Mouse (Mus musculus) brain, embryonic 14.5 days (tissue): Measurements from ENCODE around the gene Gm21860. TPM values are rescaled to one million over a fixed set of nuclear protein-coding genes. Genes with fewer than 3 reads are reported as not detected.
"Not testable (repeated sequence)": the region's sequence is repeated elsewhere in the genome, so short reads cannot be mapped to it uniquely, and the experiment has no call there.

Experiments
- DNase-seq: peaks from one replicate; pipeline ENCODE4 v3.0.0-alpha.2; 2011; ENCODE audit warnings: low read depth
- polyA plus RNA-seq: library from polyadenylated mRNA; depleted of rRNA; stranded (reverse); fragments of >200 nt; gene quantifications from 2 replicates; pipeline ENCODE4 v1.2.3, GENCODE M21; 2012; rRNA removed

Gm21860 gene
- polyA plus RNA-seq, 1 experiment, result not detected

DNA sequence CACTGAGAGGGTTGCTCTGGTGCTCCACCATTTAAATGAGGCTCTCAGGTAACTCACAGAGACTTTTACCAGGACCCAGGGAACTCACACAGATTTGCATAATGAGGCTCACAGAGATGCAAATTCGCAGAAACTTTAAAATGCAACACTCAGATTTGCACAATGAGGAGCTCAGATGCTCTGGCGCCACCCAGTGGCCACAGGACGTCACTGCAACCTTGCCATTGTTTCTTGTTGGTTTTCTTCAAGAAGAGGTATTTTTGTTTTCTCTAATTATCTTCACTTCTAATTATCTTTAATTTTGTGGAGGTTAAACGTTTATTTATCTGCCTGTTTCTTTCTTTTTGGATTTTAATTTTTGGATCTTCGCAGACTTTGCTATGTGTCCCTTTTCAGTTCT, 34.1 kb downstream of the Gm21860 start:
- not testable (repeated sequence) for DNase-seq

DNA sequence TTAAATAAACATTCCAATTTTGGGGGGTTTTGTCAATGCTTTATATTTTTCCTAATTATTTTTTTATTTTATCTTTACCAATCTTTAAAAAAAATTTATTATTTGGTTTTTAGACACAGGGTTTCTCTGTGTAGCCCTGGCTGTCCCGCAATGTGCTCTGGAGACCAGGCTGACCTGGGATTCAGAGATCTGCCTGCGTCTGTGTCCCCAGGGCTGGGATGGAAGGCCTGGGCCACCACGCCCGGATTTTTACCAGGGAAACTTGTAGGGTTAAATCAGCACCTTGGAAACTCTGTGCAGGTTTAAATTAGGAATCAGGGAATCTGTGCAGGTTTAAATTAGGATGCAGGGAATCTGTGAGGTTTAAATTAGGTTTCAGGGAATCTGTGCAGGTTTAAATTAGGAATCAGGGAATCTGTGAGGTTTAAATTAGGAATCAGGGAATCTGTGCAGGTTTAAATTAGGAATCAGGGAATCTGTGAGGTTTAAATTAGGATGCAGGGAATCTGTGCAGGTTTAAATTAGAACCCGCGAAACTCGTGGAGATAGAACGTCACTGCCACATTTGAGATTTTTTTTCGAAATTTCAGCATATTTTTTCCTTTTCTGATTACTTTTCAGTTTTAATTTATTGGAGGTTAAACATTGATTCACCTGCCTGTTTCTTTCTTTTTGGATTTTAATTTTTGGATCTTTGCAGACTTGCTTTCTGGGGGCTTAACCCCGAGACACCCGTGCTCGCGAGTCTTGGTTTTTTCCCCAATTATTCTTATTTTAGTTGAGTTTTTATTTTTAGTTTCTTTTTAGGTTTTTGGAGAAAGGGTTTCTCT, 35.0 kb downstream of the Gm21860 start:
- peak; percentile 35 for DNase-seq

DNA sequence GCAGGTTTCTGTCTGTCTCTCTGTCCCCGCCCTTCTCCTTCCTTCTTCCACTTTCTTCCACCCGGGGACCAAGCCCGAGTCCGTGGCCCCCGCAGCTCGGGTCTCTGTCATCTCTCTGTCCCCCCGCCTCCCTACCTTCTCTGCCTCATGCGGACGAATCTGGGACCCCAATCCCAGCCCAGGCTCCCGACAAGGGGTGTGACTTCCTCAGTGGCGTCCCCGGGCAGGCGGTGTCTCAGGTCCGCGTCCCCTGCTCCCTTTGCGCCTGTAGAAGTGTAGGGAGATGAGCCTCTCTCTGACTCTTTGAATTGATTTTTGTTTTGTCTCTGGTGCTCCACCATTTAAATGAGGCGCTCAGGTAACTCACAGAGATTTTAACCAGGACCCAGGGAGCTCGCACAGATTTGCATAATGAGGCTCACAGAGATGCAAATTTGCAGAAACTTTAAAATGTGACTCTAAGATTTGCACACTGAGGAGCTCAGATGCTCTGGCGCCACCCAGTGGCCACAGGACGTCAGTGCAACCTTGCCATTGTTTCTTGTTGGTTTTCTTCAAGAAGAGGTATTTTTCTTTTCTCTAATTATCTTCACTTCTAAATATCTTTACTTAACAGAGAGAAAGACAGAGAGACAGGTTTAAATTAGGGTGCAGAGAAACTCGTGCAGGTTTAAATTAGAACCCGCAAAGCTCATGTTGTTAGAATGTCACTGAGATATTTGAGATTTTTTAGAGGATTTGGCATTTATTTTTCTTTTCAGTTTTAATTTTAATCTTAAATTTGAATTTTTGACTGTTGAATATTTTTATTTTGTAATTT, 35.8 kb downstream of the Gm21860 start:
- DNase-seq, result peak; percentile 79

DNA sequence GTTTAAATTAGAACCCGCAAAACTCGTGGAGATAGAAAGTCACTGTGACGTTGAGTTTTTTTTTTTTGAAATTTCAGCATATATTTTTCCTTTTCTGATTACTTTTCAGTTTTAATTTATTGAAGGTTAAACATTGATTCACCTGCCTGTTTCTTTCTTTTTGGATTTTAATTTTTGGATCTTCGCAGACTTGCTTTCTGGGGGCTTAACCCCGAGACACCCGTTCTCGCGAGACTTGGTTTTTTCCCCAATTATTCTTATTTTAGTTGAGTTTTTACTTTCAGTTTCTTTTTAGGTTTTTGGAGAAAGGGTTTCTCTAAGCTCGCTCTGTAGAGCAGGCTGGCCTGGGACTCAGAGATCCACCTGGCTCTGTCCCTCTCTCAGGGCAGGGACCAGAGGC, 36.6 kb downstream of the Gm21860 start:
- DNase-seq, result not testable (repeated sequence)

DNA sequence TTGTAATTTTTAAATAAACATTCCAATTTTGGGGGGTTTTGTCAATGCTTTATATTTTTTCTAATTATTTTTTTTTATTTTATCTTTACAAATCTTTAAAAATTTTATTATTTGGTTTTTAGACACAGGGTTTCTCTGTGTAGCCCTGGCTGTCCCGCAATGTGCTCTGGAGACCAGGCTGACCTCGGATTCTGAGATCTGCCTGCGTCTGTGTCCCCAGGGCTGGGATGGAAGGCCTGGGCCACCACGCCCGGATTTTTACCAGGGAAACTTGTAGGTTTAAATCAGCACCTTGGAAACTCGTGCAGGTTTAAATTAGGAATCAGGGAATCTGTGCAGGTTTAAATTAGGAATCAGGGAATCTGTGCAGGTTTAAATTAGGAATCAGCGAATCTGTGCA, 37.1 kb downstream of the Gm21860 start:
- not testable (repeated sequence) for DNase-seq

Other genes starting within 250 kb of the Gm21860 start
- not detected in 2 replicates for gene Gm47283, start 29.9 kb upstream of the Gm21860 start, polyA plus RNA-seq
- gene Gm21748, start 84.4 kb upstream of the Gm21860 start, polyA plus RNA-seq, result not detected in 2 replicates